Comparison of ENCODE assay signal across 18 mouse cellular contexts in the genomic region with DNA sequence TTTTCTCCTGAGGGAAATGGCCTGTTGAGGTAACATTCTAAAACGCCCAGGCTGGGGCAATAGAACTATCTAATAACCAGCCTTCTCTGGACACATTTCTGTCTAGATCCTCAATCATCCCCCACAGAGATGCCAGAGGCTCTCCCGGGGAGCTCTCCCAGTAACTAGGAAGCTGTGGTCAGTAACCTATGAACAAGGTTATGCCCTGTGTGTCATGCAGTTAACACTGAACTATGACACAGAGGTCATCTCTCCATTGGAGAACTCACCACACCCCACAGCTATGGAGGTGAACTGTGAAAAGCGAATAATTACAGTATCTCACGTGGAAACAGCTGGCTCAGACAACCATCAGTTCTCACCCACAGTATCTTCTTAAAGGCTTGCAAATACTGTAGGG. TPM values are rescaled to one million over a fixed set of nuclear protein-coding genes. Genes with fewer than 3 reads are reported as not detected.
DNase-seq lines count a peak whose midpoint lies in the region; ATAC-seq and TF ChIP-seq lines count a peak whose summit lies in the region.
"Had no signal": no experiment of that assay in that cellular context is flagged by ENCODE, and none has a peak within 500 bp of the region (broad histone marks: within the 10 kb centered on the region; RNA-seq: fewer than 3 reads in every experiment).

No protein-coding gene starts in this region.

- no peak for TF ChIP-seq EP300 in MEL (IDR thresholded peaks at IDR 0.05; ENCODE audit: low read depth in 1 of 2, low read length in 2 of 2)
- TF ChIP-seq EP300 in lung, postnatal 0 days (IDR thresholded peaks at IDR 0.05): no peak

- 32% methylated on average over 4 of the region's 4 CpGs for WGBS in kidney, adult 2 months
- 54% methylated on average over 4 of the region's 4 CpGs for WGBS in kidney, embryonic 14.5 days
- 67% methylated on average over 4 of the region's 4 CpGs for WGBS in lung, postnatal 0 days

- no peaks in the 10 kb centered on the region for H3K9me3 ChIP-seq in kidney, embryonic 14.5 days (ENCODE audit: control insufficient read depth, low read length)
- H3K9me3 ChIP-seq in MEL (replicated peaks; ENCODE audit: insufficient read depth, low read length): no peaks in the 10 kb centered on the region
- H3K9me3 ChIP-seq in lung, postnatal 0 days (ENCODE audit: low read length): no peaks in the 10 kb centered on the region
- H3K9me3 ChIP-seq: embryonic facial prominence, embryonic 10.5 days; forebrain, embryonic 13.5 days; heart, embryonic 13.5 days; hindbrain, embryonic 15.5 days had no signal

- no peak overlapping the region for H3K4me2 ChIP-seq in kidney, embryonic 14.5 days (replicated peaks; ENCODE audit: low read depth, low read length)
- H3K4me2 ChIP-seq in lung, postnatal 0 days (replicated peaks; ENCODE audit: low read depth, low read length): no peak overlapping the region
- H3K4me2 ChIP-seq: forebrain, embryonic 13.5 days; heart, embryonic 13.5 days; hindbrain, embryonic 15.5 days had no signal

- no peak overlapping the region for H3K9ac ChIP-seq in kidney, embryonic 14.5 days (ENCODE audit: low read depth, low read length)
- H3K9ac ChIP-seq in MEL (ENCODE audit: control insufficient read depth, low read depth, low read length, poor library complexity, severe bottlenecking): no peak overlapping the region
- H3K9ac ChIP-seq in lung, postnatal 0 days (replicated peaks; ENCODE audit: low read depth): no peak overlapping the region
- H3K9ac ChIP-seq: forebrain, embryonic 13.5 days; forebrain, postnatal 0 days; heart, embryonic 13.5 days; hindbrain, embryonic 15.5 days had no signal

- no peak for TF ChIP-seq POLR2A in kidney, adult 2 months (IDR thresholded peaks at IDR 0.05; ENCODE audit: low read depth, low read length)
- TF ChIP-seq POLR2A in MEL (IDR thresholded peaks at IDR 0.05; ENCODE audit: control insufficient read depth in 1 of 2, insufficient read depth in 1 of 2, low read depth in 1 of 2, low read length in 2 of 2, poor library complexity in 1 of 2): no peak

- H3K4me1 ChIP-seq in kidney, adult 2 months (ENCODE audit: control insufficient read depth, insufficient read depth, low read length): peaks cover 36% of the 10 kb centered on the region
- H3K4me1 ChIP-seq in kidney, embryonic 14.5 days (ENCODE audit: control insufficient read depth, insufficient read depth, low read length): peaks cover 8% of the 10 kb centered on the region; the same call in 1 of the 2 replicates
- peaks cover 4 to 18% of the 10 kb centered on the region in 2 experiments for H3K4me1 ChIP-seq in MEL (ENCODE audit: control insufficient read depth in 1 of 2, insufficient read depth in 2 of 2, low read length in 2 of 2)
- peaks cover 48% of the 10 kb centered on the region for H3K4me1 ChIP-seq in brown adipose tissue, adult 24 weeks (ENCODE audit: control insufficient read depth, insufficient read depth, insufficient read length, low read length)
- H3K4me1 ChIP-seq in lung, postnatal 0 days (ENCODE audit: insufficient read depth, low read depth, low read length): peaks cover 25% of the 10 kb centered on the region; the same call in 1 of the 2 replicates

- peaks cover 76% of the 10 kb centered on the region for H3K79me2 ChIP-seq in MEL (ENCODE audit: control insufficient read depth, insufficient read depth, low read length, poor library complexity)

- ATAC-seq in kidney, embryonic 14.5 days (ENCODE audit: low FRiP score, low TSS enrichment): no peak
- no peak for ATAC-seq in lung, postnatal 0 days
- ATAC-seq: forebrain, embryonic 13.5 days; forebrain, postnatal 0 days had no signal

- H3K27ac ChIP-seq in kidney, adult 2 months (ENCODE audit: insufficient read depth, low read depth, low read length): no peak overlapping the region
- no peak overlapping the region for H3K27ac ChIP-seq in kidney, embryonic 14.5 days (ENCODE audit: low read depth, low read length)
- no peak overlapping the region for H3K27ac ChIP-seq in MEL (ENCODE audit: control insufficient read depth, low read depth, low read length)
- peak overlapping the region; percentile 76 for H3K27ac ChIP-seq in brown adipose tissue, adult 24 weeks (replicated peaks; ENCODE audit: low read depth, low read length)
- no peak overlapping the region for H3K27ac ChIP-seq in lung, postnatal 0 days (ENCODE audit: low read length)
- H3K27ac ChIP-seq: embryonic facial prominence, embryonic 10.5 days; forebrain, embryonic 13.5 days; hindbrain, embryonic 15.5 days had no signal

- H3K36me3 ChIP-seq in kidney, adult 2 months (ENCODE audit: control insufficient read depth, insufficient read depth, low read length): no peaks in the 10 kb centered on the region
- no peaks in the 10 kb centered on the region for H3K36me3 ChIP-seq in kidney, embryonic 14.5 days (ENCODE audit: control insufficient read depth, insufficient read depth, low read length)
- H3K36me3 ChIP-seq in MEL (ENCODE audit: control insufficient read depth in 1 of 2, insufficient read depth in 2 of 2, low read length in 2 of 2): peaks cover 4 to 12% of the 10 kb centered on the region in 2 experiments; a peak in 3 of 4 replicates
- no peaks in the 10 kb centered on the region for H3K36me3 ChIP-seq in lung, postnatal 0 days (ENCODE audit: insufficient read depth, low read length)
- H3K36me3 ChIP-seq: embryonic facial prominence, embryonic 10.5 days; heart, embryonic 13.5 days; hindbrain, embryonic 15.5 days had no signal

- H3K27me3 ChIP-seq in kidney, adult 2 months (replicated peaks; ENCODE audit: control insufficient read depth, insufficient read depth, low read length): no peaks in the 10 kb centered on the region
- H3K27me3 ChIP-seq in kidney, embryonic 14.5 days (ENCODE audit: control insufficient read depth, insufficient read depth, low read length): no peaks in the 10 kb centered on the region
- no peaks in the 10 kb centered on the region for H3K27me3 ChIP-seq in MEL (ENCODE audit: control insufficient read depth in 1 of 2, insufficient read depth in 2 of 2, low read length in 2 of 2)
- H3K27me3 ChIP-seq in lung, postnatal 0 days (replicated peaks; ENCODE audit: insufficient read depth, low read length): no peaks in the 10 kb centered on the region
- H3K27me3 ChIP-seq: forebrain, embryonic 13.5 days; heart, embryonic 13.5 days; hindbrain, embryonic 15.5 days had no signal

- TF ChIP-seq RAD21 in MEL (IDR thresholded peaks at IDR 0.05; ENCODE audit: low read depth, low read length): no peak

- no peak overlapping the region for H3K4me3 ChIP-seq in kidney, adult 2 months (ENCODE audit: insufficient read depth, low read depth, low read length)
- no peak overlapping the region for H3K4me3 ChIP-seq in kidney, embryonic 14.5 days (ENCODE audit: low read length)
- H3K4me3 ChIP-seq in MEL (ENCODE audit: control insufficient read depth in 1 of 2, insufficient read depth in 1 of 2, low read depth in 2 of 2, low read length in 2 of 2): no peak overlapping the region
- H3K4me3 ChIP-seq in brown adipose tissue, adult 24 weeks (ENCODE audit: insufficient read depth, low read depth, low read length): no peak overlapping the region
- no peak overlapping the region for H3K4me3 ChIP-seq in lung, postnatal 0 days (ENCODE audit: low read depth, low read length)
- H3K4me3 ChIP-seq: embryonic facial prominence, embryonic 10.5 days; forebrain, embryonic 13.5 days; heart, embryonic 13.5 days; hindbrain, embryonic 15.5 days had no signal

- TF ChIP-seq CTCF in kidney, adult 2 months (conservative IDR thresholded peaks at IDR 0.05; ENCODE audit: insufficient read depth, insufficient read length, low read depth, low read length): no peak
- TF ChIP-seq CTCF in MEL (IDR thresholded peaks at IDR 0.05 in 2 of 3, conservative IDR thresholded peaks at IDR 0.05 in 1 of 3; ENCODE audit: control insufficient read depth in 1 of 3, insufficient read depth in 1 of 3, low read depth in 2 of 3, low read length in 3 of 3, poor library complexity in 1 of 3, severe bottlenecking in 1 of 3): no peak
- no peak for TF ChIP-seq CTCF in lung, postnatal 0 days (IDR thresholded peaks at IDR 0.05)

- peak; percentile 79 for DNase-seq in kidney, adult 2 months
- DNase-seq in kidney, postnatal 36 days: peak; percentile 49 to 60
- no peak for DNase-seq in kidney, adult 18-20 months
- no peak for DNase-seq in MEL (ENCODE audit: low read depth, low spot score)
- DNase-seq in lung, postnatal 0 days (ENCODE audit: low spot score): no peak
- DNase-seq: adrenal gland, postnatal 14 days; cerebellum, adult 2 months; cerebellum, postnatal 10 days; forebrain, postnatal 0 days; gastrocnemius, postnatal 36 days; heart, adult 11 months; heart, postnatal 36 days had no signal

TF ChIP-seq in MEL, 35 proteins besides CTCF, POLR2A, EP300 and RAD21:
- TF ChIP-seq USF2 (IDR thresholded peaks at IDR 0.05; ENCODE audit: borderline replicate concordance in 1 of 2, insufficient read depth in 1 of 2, low read depth in 1 of 2, low read length in 2 of 2): no peak
- 0 out of 2 replicates have a peak, but pooled peaks have one; percentile 34 for TF ChIP-seq ETS1 (IDR thresholded peaks at IDR 0.05; ENCODE audit: low read depth, low read length)
- no peak for TF ChIP-seq ZNF384 (IDR thresholded peaks at IDR 0.05; ENCODE audit: low read depth, low read length)
- TF ChIP-seq TBP (IDR thresholded peaks at IDR 0.05; ENCODE audit: low read depth, low read length): no peak
- no peak for TF ChIP-seq MAFK (IDR thresholded peaks at IDR 0.05; ENCODE audit: borderline replicate concordance, low read depth, low read length)
- no peak for TF ChIP-seq ZC3H11A (IDR thresholded peaks at IDR 0.05; ENCODE audit: low read depth, low read length)
- no peak for TF ChIP-seq CHD1 (IDR thresholded peaks at IDR 0.05; ENCODE audit: low read depth, low read length)

RNA-seq across cellular contexts. Expression of gene Lnx2, which starts 4.5 kb away (rescaled TPM):
- polyA plus RNA-seq in kidney, adult 2 months (2012; rRNA removed): 24.1 TPM in 2 replicates
- 10.8 and 14.4 TPM in 2 replicates for polyA plus RNA-seq in kidney, embryonic 14.5 days (2014; fragmentation: Nextera tagmentation; extraction: Ambion mirVana)
- total RNA-seq in MEL (2012; rRNA removed): 19.4 and 22.0 TPM in 2 replicates
- 10 to 100 TPM in 1 of 2 experiments, not detected in 1; 26.1 TPM for polyA plus RNA-seq in MEL (2012; ENCODE audit: insufficient read depth in 1 of 2, insufficient read length in 2 of 2, low read depth in 1 of 2, low replicate concordance in 2 of 2, missing spikeins in 1 of 2)
- 6.6 and 7.0 TPM in 2 replicates for polyA plus RNA-seq in brown adipose tissue, adult 24 weeks (2012; ENCODE audit: insufficient read depth, insufficient read length, missing spikeins)
- polyA plus RNA-seq in lung, postnatal 0 days (2015; fragmentation: Nextera tagmentation; extraction: Ambion mirVana): 12.4 and 14.5 TPM in 2 replicates

RNA-seq across cellular contexts. Expression of gene Polr1d, which starts 5.0 kb away (rescaled TPM):
- 44.8 and 55.9 TPM in 2 replicates for polyA plus RNA-seq in kidney, adult 2 months (2012; rRNA removed)
- polyA plus RNA-seq in kidney, embryonic 14.5 days (2014; fragmentation: Nextera tagmentation; extraction: Ambion mirVana): 146 and 173 TPM in 2 replicates
- total RNA-seq in MEL (2012; rRNA removed): 460 and 506 TPM in 2 replicates
- 100 to 1,000 TPM; 185 to 388 TPM for polyA plus RNA-seq in MEL (2012; ENCODE audit: insufficient read depth in 1 of 2, insufficient read length in 2 of 2, low read depth in 1 of 2, low replicate concordance in 2 of 2, missing spikeins in 1 of 2)
- 203 and 223 TPM in 2 replicates for polyA plus RNA-seq in brown adipose tissue, adult 24 weeks (2012; ENCODE audit: insufficient read depth, insufficient read length, missing spikeins)
- polyA plus RNA-seq in lung, postnatal 0 days (2015; fragmentation: Nextera tagmentation; extraction: Ambion mirVana): 106 and 107 TPM in 2 replicates

Comparison
In these comparisons a context has a peak if more than half of its experiments do, and no peak if none do; other contexts are left out.
1. DNase-seq: peak in kidney, adult 2 months (single experiment) and kidney, postnatal 36 days (2 of 2); none in kidney, adult 18-20 months (single experiment), MEL (single experiment) and lung, postnatal 0 days (single experiment).